Mouse (Mus musculus): ENCODE measurements around the gene Tmem101.
"Not testable (repeated sequence)": the region's sequence is repeated elsewhere in the genome, so short reads cannot be mapped to it uniquely, and the experiment has no call there.

Gene Tmem101

DNA sequence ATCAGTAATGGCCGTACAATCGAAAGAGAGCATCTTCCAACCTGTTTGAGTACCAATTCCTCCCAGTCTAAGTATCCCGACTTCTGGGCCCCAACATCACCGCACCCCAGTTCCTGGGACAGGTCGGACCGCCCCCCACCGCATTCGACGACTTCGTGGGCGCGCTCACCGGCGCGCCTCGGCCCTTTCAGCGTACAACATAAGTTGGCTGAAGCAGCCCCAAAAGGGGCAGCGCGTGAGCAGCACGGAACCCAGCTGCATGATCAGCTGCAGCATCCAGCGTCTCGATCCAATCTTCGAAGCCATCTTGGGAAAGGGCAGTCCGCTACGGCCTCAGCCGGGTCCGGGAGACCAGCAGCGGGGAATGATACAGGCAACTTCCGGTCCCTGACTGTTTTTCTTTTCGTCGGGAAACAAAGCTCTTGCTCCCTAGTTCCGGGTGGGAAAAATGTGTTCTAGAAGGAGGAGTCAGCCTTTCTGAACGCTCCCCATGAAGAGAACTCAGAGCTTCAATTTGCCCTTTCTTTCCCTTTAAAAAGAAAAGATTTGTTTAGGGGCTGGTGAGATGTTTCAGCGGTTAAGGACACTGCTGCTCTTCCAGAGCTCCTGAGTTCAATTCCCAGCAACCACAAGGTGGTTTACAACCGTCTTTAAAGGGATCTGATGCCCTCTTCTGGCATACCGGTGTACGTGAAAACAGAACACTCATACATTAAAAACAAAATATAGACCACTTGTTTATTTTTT lies at the start of gene Tmem101:
TSS of gene Tmem101 (minus strand) at position 366 of the 747 bp plus-strand sequence.
- peak; percentile 84 for DNase-seq (ENCODE audit: low spot score)

DNA sequence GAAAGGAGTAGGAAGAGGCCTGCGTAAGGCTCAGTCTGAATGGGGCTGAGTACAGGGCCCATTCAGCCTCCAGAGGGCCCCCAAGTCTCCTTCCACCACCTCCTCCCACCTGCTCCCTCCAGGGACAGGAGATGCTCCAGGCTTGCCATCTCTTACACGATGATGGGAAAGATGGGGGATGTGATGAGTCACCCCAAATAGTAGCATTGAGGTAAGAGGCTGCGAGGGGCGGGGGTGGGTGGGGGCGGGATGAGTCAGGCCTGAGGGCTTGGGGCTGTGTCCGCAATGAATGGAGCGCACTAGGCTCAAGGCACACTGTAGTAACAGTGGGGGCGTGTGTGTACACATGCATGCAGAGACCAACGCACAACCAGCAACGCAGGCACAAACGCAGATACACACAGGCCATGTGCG lies 45.2 kb upstream of the Tmem101 start:
- DNase-seq (ENCODE audit: low spot score), result peak; percentile 62

DNA sequence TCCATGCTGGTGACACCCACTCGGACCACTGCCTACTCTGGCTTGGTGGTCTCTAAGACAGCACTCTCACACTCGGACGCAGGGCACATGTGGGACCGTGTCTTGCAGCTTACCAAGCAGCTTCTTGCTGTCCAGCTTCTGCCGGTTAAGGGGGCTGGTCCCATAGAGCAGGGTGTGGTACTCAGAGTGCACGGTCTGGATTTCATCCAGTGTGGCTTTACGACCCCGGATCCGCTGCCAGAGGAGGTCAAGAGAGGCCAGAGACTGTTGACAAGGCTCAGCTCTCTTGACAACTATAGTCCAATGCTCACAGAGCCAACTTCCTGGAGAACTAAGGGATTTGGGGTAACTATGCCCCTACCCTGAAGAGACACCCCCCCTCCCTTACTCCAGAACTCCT lies 43.7 kb upstream of the Tmem101 start:
- DNase-seq (ENCODE audit: low spot score), result no peak

DNA sequence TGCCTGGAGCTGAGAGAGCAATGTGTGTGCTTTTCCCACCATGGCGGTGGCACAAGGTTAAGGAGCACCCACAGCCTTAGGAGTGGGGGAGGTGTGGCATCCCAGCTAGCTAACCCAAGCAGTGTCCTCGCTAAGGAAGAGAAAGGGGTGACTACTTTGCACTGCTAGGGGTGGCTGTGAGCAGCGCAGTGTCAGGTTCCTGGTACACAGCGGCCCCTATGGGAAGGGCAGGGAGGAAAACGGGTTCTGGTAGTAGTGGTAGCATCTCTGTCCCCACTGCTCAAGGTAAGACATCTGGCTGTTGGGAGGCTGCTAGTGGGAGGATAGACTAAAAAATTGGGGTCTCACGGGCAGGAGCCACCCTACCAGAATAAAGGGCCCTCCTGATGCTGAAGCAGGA lies 42.0 kb upstream of the Tmem101 start:
- DNase-seq (ENCODE audit: low spot score), result no peak

DNA sequence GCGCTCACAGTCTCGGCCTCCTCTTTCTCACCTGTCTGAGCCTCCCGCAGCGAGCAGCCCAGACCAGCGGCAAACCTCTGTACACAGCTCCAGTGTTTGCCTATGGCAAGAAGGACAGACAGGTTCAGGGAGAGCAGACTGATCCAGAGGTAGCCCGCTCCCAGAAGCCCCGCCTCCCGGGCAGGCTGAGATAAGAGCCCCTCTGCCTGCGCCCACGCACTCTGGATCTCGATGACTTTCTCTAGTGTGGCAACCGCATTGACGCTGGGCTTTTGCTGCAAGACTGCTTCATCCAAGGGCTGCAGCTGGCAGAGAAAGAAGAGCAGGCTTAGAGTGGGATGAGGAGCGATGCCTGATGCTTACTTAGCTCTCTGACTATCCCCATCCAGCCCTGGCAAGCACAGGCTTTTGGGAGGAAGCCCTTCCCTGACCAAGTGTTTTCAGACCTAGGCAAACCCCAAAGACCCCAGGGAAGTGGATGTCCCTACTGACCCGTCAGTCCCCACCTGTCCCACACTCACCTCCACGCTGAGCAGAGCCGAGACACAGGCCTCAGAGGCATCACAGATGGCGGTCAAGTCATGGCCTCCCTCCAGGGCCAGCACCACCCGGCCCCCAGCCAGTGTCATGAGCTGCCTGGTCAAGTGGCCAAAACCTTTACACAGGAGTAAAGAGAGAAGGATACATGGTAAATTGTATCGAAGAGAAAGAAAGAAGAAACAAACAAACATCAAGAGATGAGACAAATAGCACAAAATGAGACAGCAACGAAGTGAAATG lies 40.0 kb upstream of the Tmem101 start:
- no peak for DNase-seq (ENCODE audit: low spot score)

DNA sequence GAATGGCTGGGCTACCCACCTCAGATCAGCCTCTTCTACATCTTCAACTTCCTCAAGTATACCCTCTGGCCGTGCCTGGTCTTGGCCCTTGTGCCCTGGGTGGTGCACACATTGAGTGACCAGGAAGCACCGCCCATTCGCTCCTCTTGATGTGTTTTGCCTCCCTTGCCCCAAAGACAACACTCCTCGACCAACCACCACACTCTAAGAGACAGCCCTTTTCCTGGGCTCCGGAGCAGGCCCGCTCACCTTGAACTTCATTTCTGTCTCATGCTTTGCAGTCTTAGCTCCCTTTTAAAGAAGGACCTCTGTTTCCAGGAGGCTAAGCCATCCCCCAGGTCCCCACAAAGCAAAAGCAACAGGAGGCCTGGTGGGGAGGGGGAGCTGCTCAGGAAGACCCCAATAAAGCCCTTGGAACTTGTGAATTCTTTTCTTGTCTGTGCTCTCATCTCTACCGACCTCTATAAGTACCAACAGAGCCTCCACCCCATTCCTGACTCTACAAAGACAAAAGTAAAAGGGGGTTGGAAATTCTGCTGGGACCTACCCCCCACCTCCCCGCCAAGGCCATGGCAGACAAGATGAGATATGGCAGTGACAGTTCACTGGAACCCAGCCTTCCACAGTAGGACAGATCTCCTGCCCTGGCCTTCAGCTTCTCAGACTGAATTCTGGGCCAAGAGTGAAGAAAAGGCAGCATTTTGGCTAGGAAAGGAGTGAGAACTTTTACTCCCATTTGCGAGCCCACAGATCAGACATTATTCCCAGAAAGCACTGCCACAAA lies 37.6 kb upstream of the Tmem101 start:
- DNase-seq (ENCODE audit: low spot score), result no peak

DNA sequence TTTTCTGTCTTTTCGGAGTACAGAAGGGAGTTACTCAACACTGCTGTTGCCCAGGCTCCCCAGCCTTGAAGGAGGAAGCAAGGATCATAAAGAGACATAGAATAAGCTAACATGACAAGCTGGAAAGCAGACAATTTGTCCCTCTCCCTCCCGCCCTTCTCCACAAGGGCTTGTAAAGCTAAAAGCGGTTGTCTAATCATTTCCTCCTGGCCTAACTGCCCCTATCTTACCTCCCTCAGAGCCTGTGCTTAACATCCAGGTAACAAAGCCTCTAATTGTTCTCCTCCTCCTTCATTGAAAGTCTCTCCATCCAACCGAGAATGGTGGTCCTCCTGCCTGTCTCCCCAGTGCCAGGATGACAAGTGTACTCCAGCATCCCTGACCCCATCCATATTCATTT lies 34.6 kb upstream of the Tmem101 start:
- DNase-seq (ENCODE audit: low spot score), result no peak

DNA sequence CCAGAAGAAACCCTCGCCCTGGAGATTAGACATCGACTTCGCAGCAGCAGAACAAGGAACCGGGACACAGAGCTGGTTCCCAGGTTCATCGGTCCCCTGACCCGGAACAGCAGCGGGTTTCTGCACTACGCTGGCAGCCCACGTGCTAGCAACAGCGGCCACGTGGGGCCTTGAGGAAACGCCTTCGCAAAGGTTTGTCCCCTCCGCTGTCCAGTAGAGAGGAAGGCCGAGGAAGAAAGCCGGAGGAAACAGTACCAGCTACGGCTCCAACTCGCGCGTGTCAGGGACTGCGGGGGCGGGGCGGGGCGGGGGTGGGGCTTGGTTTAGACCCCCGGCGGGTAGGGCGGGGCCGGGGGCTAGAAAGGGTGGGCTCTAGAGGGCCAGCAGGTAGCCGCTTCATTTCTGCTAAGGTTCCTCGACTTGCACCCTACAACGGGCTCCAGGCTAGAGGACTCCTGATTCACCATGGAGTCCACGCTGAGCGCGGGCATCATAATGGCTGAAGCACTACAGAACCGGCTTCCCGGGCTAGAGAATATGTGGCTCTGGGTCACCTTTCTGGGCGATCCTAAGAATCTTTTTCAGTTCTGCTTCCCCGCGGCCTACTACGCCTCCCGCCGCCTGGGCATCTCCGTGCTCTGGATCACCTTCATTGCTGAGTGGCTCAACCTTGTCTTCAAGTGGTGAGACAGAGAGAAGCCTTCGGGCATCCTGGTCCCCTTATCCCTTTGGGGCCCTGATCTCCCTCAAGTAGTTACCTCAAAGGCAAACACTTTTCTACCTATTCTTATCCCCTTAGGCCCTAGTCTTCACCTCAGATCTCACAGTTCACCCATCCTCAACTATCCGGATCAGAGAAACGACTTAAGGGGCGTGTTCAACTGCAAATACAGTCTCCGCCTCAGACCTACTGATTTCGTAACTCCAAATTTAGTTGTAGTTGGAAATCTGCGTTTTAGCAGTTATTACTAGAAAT lies 33.5 kb upstream of the Tmem101 start, which contains the start of gene G6pc3:
TSS of gene G6pc3 (plus strand) at position 160 of the 976 bp plus-strand sequence.
- peak; percentile 91 for DNase-seq (ENCODE audit: low spot score)

DNA sequence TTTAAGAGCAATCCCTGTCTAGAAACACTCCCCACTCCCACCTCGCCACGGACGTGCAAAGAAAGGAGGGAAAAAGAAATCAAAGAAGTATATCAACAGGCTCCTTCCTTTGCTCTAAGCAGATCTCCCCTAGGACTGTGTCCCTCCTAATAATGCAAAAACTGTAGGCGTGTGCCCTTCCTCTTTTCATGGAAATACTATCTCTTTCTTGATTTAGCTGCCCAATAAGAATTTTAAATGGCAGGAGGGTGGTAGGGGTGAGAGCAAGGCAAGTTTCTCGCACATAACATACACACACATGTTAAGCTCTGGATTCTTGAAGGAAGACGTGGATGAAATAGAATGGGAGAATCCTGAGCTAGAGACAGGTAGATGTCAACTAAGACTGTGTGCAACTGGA lies 32.8 kb upstream of the Tmem101 start:
- no peak for DNase-seq (ENCODE audit: low spot score)

DNA sequence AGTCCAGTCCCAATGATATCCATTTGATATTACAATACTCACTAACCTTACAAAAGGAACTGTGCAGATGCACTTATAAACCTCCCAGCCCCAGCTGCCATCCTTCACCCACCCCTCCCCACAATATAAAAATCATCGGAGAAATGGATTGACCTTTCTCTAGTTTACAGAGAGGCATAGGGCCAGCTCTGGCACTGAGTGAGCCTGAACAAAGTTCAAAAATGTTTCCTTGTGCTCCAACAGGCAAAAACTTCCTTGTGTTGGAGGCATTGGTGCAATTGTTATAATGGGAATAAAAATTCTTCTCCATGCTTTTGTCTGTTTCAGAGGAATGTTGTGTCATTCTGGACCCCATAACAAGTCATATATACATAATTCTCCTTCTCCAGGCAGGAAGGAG lies 30.0 kb upstream of the Tmem101 start:
- no peak for DNase-seq (ENCODE audit: low spot score)

DNA sequence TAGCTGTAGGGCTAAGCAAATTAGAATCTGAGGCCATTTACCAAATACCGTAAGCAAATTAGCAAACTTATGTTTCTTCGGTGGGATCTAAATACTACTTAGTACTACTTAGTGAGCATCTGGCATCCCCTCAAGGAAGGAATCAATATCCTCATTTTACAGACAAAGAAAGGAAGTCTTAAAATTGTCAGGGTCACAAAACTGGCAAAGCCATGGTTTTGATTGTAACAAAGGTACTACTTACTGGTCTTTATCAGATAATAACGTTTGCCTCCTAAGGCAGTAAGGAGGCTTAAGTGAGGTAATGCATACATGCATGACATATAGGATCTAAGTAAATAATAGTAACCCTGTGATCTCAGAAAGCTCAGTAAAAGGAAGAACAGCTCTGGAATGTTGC lies 29.5 kb upstream of the Tmem101 start:
- no peak for DNase-seq (ENCODE audit: low spot score)

DNA sequence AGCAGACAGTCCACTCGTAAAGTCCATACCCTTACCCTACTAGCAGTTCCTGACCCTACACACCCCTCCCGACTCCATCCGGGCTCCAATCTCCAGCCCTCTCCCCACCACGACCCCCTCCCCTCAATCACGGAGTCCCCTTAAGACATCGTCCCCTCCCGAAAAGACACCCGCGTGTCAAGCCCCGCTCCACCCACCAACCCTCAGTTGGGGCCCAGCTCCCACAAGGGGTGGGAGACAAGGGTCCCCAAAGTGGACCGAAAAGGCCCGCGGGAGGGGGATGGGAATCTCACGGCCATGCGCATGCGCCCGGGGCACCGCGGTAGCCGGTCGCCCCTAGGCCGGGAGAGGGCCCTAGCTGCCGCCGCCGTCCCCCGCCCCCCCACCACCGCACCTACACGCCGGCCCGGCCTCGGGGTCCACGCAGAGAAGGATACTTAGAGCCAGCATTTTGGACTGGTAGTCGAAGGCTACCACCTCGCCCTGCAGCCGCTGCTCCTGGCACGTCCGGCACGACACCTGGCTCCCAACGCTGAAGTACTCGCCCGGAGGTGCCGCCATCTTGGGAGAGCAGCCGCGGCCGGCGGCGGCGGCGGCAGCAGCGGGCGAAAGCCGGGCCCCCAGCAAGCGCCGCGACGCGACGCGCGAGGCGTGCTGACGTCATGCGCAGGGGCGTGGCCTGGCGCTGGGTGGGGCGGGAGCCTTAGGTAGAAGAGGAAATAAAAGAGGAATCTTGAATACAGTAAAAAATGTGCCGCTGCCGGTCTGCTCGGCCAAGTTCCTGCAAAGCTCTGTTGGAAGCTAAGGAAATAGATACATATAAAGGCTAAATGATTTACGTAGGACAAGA lies 28.7 kb upstream of the Tmem101 start, which contains the start of gene Lsm12:
TSS of gene Lsm12 (minus strand) at position 651 of the 850 bp plus-strand sequence.
- DNase-seq (ENCODE audit: low spot score), result peak; percentile 81

DNA sequence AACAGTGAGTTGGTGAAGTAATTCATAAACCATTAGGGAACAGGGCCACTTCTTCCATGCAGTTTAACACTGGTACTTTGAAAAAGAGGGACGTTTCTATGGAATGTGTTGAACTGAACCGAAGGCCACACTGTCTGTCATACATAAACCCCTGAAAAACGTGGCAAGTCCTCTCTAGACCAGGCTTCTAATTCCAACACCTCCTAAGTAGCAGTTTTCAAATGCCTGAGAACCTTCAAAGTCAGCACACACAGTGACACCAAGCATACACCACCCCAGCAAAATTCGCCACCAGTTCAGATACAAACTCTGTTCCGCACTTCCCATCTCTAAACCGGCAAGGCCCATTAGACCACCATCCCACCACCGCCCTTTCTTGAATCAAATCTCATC lies 28.0 kb upstream of the Tmem101 start:
- no peak for DNase-seq (ENCODE audit: low spot score)

DNA sequence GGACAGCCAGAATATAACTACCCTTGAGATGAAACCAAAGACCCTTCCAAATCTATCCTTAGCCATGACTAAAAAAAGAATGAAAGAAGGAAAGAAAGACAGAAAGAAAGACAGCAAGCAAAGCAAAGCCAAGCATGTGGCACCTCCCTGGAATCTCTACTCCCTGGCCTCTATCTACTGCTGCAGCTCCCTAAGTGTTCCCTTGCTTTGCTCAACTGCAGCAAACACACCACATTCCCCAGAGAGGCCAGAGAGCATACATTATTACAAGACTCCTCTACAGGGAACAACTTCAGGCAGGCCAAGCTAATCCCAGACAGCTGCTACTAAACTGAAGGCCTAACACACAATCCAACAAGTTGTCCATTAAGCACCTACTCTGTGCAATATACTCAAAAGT lies 23.6 kb upstream of the Tmem101 start:
- no peak for DNase-seq (ENCODE audit: low spot score)

DNA sequence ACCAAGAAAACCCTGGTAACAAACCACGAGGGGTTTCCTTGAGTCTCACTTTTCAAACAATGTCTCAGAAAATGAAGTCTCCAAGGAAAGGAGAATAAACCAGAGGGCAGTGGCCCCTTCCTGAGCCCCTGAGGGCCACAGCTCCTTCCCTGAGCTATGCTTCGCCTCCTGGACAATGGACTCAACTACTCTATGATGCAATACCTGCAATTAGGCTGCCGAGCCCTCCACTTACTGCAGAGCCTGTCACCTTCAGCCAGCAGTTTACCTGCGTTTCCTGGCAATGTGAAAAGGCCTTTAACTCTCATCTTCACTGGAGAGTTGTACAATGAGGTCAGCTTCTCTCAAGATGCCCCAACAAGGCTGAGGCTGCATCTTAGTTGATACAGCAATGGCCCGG lies 12.5 kb upstream of the Tmem101 start:
- DNase-seq (ENCODE audit: low spot score), result no peak

DNA sequence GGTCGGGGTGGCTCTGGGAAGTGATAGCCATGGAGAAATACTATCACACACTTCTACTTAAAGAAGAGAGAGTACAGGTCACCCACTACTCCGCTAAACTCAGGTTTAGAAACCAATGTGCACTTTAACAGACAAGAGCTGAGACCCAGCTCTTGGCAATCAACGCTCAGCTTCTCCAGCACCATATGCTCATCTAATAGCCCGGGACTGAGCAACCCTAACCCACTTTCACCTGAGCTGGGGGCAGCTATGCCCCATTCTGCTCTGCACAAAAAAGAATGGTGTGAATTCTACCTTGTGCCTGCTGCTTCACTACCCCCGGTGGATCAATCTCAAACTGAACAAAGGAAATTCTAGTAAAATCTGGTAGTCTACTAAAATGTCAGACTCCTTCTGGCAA lies 11.3 kb upstream of the Tmem101 start:
- DNase-seq (ENCODE audit: low spot score), result no peak

DNA sequence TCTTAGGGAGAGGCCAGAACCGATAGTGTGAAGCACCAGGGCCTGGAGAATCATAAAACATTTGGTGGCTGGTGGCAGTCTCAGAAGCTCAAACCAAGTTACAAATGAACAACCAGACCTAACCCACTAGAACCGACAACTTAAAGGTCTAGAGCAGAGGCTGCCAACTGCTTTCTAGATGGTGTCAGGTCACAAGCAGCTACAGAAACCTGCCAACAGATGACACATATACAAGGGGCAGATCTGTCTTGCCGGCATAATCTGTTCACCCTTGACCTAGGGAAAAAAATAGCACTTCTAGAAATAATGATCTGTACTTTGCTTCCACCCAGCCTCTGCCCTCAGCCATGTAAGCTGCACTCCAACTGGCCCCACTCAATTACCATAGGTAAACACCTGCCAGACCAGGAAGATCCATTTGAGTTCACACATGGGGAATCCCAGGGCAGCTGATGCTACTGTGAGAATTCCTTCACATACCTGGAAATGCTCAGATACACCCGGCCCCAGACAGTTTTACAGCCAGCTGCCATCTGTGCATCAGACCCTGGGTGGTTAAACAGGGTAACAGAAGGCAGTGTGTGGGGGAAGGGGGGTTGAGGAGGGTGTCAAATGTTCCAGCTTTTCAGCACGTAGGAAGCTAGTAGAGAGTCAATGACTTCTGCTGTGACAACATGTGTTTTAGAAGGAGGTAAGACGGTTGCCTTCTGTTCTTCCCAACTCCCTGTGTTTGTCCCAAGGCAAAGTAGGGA lies 9.9 kb upstream of the Tmem101 start:
- DNase-seq (ENCODE audit: low spot score), result no peak

DNA sequence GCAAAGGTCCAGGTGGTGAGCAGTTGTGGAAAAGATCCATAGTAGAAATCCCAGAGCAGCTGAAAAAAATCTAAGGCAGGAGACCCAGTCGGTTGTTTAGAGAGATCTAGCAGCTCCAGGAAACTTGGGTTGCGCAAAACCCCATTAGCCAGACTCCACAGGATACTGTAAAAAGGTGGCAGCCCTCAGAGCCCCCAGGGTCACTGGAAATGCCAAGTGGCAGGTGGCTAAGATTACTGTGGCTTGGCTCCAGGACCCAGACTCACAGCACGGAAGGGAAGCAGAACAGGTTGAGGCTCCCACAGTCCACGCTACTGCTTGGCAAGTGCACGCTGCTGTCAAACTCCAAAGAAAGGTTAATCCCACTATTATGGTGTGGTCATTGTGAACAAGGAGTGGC lies 3.6 kb upstream of the Tmem101 start:
- no peak for DNase-seq (ENCODE audit: low spot score)

DNA sequence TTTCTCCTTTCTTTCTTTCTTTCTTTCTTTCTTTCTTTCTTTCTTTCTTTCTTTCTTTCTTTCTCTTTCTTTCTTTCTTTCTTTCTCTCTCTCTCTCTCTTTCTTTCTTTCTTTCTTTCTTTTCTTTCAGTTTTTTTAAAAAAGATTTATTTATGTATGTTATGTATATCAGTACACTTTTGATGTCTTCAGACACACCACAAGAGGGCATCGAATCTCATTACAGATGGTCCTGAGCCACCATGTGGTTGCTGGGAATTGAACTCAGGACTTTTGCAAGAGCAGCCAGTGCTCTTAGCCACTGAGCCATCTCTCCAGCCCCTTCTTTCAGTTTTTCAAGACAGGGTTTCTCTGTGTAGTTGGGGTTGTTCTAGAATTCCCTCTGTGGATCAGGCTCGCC lies 1.8 kb upstream of the Tmem101 start:
- DNase-seq (ENCODE audit: low spot score), result not testable (repeated sequence)

DNA sequence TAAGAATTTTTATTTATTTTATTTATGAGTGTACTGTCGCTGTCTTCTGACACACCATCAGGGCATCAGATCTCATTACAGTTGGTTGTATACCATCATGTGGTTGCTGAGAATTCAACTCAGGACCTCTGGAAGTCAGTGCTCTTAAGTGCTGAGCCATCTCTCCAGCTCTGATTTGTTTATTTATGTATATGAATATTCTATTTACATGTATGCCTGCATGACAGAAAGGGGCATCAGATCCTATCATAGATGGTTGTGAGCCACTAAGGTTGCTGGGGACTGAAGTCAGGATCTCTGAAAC lies 534 bp upstream of the Tmem101 start:
- no peak for DNase-seq (ENCODE audit: low spot score)

Data from left cerebral cortex, adult 11 months (tissue).